Mouse (Mus musculus): ENCODE measurements around the gene Gm3029. TPM values are rescaled to one million over a fixed set of nuclear protein-coding genes. Genes with fewer than 3 reads are reported as not detected.

The Gm3029 gene
- 0.17 TPM in 1 of 2 replicates, not detected in the other for polyA plus RNA-seq (2012; rRNA removed)

GRCm38 (mm10) chr14:3931456-3931855, at the start of gene Gm3029:
Gene Gm3029 (plus strand): TSS chr14:3931756.

DNA sequence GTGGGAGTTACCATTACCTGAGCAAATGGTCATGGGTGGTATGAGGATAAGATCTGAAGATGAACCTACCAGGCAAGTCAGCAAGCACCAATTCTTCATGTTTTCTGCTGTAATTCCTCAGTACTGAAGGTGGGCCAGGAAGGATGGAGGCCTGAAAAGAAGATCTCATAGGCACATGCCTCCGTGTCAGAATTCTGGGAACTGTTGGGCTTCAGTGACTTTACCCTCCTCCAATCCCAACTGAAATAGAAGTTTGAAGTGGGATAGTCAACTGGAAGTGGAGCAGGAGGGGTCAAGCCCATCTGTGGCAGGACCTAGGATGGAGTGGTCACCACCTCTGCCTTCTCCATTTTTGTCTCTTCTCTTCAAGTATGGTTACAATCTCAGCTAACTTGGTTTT, 47.7 kb upstream of the Gm3029 start, which contains the start of gene Gm2916:
Gm2916 (plus strand) TSS at position 301 of the 400 bp plus-strand sequence.

GRCm38 (mm10) chr14:3963247-3963646, 31.7 kb downstream of the Gm3029 start, which contains the start of gene Gm3095:
Gene Gm3095 (plus strand): TSS chr14:3963547.

Other genes with a start within 250 kb of the Gm3029 start
- not detected in 2 replicates for gene Gm3043, start 243.0 kb upstream of the Gm3029 start, polyA plus RNA-seq (2012; rRNA removed)
- 1.2 and 2.3 TPM in 2 replicates for gene Gm3002, start 121.7 kb upstream of the Gm3029 start, polyA plus RNA-seq (2012; rRNA removed)
- gene Gm3033, start 85.5 kb upstream of the Gm3029 start, polyA plus RNA-seq (2012; rRNA removed) = not detected in 2 replicates
- 0.06 and 0.14 TPM in 2 replicates for gene Gm2916, start 47.6 kb upstream of the Gm3029 start, polyA plus RNA-seq (2012; rRNA removed)
- gene Gm3095, start 31.8 kb downstream of the Gm3029 start, polyA plus RNA-seq (2012; rRNA removed) = 0.13 and 0.32 TPM in 2 replicates
- not detected in 2 replicates for gene Gm3099, start 66.6 kb downstream of the Gm3029 start, polyA plus RNA-seq (2012; rRNA removed)
- gene Gm5796, start 92.2 kb downstream of the Gm3029 start, polyA plus RNA-seq (2012; rRNA removed) = 0.52 and 1.0 TPM in 2 replicates
- gene Gm3115, start 152.4 kb downstream of the Gm3029 start, polyA plus RNA-seq (2012; rRNA removed) = not detected in 2 replicates
- 1.1 and 2.5 TPM in 2 replicates for gene Gm8108, start 178.8 kb downstream of the Gm3029 start, polyA plus RNA-seq (2012; rRNA removed)
- gene Gm3127, start 233.3 kb downstream of the Gm3029 start, polyA plus RNA-seq (2012; rRNA removed) = 0.04 TPM in 1 of 2 replicates, not detected in the other